Mouse (Mus musculus) megakaryocyte, embryonic 14.5 days (primary cell): ENCODE results near the gene Art5. TPM values are rescaled to one million over a fixed set of nuclear protein-coding genes. Genes with fewer than 3 reads are reported as not detected.
"Not testable (repeated sequence)": the region's sequence is repeated elsewhere in the genome, so short reads cannot be mapped to it uniquely, and the experiment has no call there.

Experiments used
- H3K27me3 ChIP-seq: replicated peaks from 2 replicates; pipeline ENCODE3; 2012; ENCODE audit warnings: inconsistent platforms
- H3K36me3 ChIP-seq: replicated peaks from 2 replicates; pipeline ENCODE3; 2012; ENCODE audit warnings: low read length, inconsistent platforms, mixed read lengths
- H3K4me1 ChIP-seq: 2 replicates; pipeline ENCODE4 v1.6.1; 2012; ENCODE audit warnings: inconsistent platforms
- H3K4me3 ChIP-seq: replicated peaks from 2 replicates; pipeline ENCODE3; 2012; ENCODE audit warnings: moderate library complexity, mild to moderate bottlenecking, inconsistent platforms
- H3K9me3 ChIP-seq: 2 replicates; pipeline ENCODE4 v1.6.1; 2012; ENCODE audit warnings: inconsistent platforms
- GATA1 ChIP-seq: IDR thresholded peaks from 3 replicates; pipeline ENCODE4 v1.6.1; 2012; ENCODE audit warnings: mixed read lengths, low read length, inconsistent platforms, borderline replicate concordance
- polyA plus RNA-seq: library from polyadenylated mRNA; stranded (reverse); fragments of >175 nt; gene quantifications from 2 replicates; pipeline ENCODE4 v1.2.3, GENCODE M21; 2012; ENCODE audit warnings: low replicate concordance; ENCODE audit not compliant: insufficient read depth

Art5 gene
- polyA plus RNA-seq, 1 experiment, result not detected

DNA sequence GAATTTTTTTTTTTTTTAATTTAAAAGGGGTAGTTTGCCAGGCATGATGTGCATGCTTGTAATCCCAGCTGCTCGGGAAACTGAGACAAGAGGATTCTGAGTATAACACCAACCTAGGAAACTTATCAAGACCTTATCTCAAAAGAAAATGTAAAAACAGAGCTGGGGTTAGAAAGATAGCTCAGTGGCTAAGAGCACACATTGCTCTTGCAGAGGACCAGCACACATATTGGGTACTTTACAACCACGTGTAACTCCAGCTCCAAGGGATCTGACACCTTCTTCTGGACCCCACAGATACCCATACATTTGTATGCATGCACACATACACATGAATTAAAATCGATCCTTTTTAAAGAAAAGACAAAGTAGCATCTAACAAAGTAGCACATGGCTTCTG, 47.9 kb downstream of the Art5 start:
- no peaks in the 10 kb centered on the region for H3K9me3 ChIP-seq
- no peak for TF ChIP-seq GATA1
- peaks cover 30% of the 10 kb centered on the region for H3K36me3 ChIP-seq

DNA sequence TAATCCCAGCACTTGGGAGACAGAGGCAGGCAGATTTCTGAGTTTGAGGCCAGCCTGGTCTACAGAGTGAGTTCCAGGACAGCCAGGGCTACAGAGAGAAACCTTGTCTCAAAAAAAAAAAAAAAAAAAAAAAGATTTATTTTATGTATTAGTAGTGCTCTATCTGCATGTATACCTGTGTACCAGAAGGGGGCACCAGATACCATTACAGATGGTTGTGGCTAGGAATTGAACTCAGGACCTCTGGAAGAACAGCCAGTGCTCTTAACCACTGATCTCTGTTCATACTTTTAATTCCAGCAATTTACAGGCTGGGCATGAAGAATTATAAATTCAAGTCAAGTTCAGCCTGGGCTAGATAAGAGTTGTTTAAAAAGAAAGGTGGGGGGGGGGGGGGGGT, 60.8 kb downstream of the Art5 start:
- peaks cover 22% of the 10 kb centered on the region for H3K36me3 ChIP-seq
- H3K4me3 ChIP-seq, H3K27me3 ChIP-seq, H3K9me3 ChIP-seq, H3K4me1 ChIP-seq: not testable (repeated sequence)

More for the DNA sequence above, 47.9 kb downstream of the Art5 start:
- Histone ChIP-seq H3K4me1 (peaks cover 29% of the 10 kb centered on the region), H3K27me3 (no peaks in the 10 kb centered on the region), H3K4me3 (no peak overlapping the region)

Other genes starting within 250 kb of the Art5 start
- gene Anapc15, start 245.8 kb downstream of the Art5 start, polyA plus RNA-seq, result 31.8 and 36.2 TPM in 2 replicates
- gene Folr1, start 238.7 kb downstream of the Art5 start, polyA plus RNA-seq, result not detected in 2 replicates
- gene Lamtor1, start 203.6 kb downstream of the Art5 start, polyA plus RNA-seq, result 156 and 181 TPM in 2 replicates
- gene Tomt, start 203.1 kb downstream of the Art5 start, polyA plus RNA-seq, result not detected in 2 replicates
- not detected in 2 replicates for gene Lrrc51, start 175.6 kb downstream of the Art5 start, polyA plus RNA-seq
- gene Numa1, start 175.4 kb downstream of the Art5 start, polyA plus RNA-seq, result 57.5 and 58.2 TPM in 2 replicates
- gene Il18bp, start 90.8 kb downstream of the Art5 start, polyA plus RNA-seq, result 24.3 and 28.3 TPM in 2 replicates
- gene Rnf121, start 44.0 kb downstream of the Art5 start, polyA plus RNA-seq, result 2.8 TPM in 1 of 2 replicates, not detected in the other
- 4.0 and 5.4 TPM in 2 replicates for gene Xndc1, start 44.0 kb downstream of the Art5 start, polyA plus RNA-seq
- 0.51 and 0.64 TPM in 2 replicates for gene Xntrpc, start 43.8 kb downstream of the Art5 start, polyA plus RNA-seq
- gene Trpc2, start 26.4 kb downstream of the Art5 start, polyA plus RNA-seq, result not detected in 2 replicates
- gene Art1, start 7.7 kb downstream of the Art5 start, polyA plus RNA-seq, result not detected in 2 replicates
- 0.18 TPM in 1 of 2 replicates, not detected in the other for gene Chrna10, start 7.3 kb upstream of the Art5 start, polyA plus RNA-seq
- 0.81 and 1.1 TPM in 2 replicates for gene Nup98, start 100.7 kb upstream of the Art5 start, polyA plus RNA-seq
- gene Pgap2, start 100.7 kb upstream of the Art5 start, polyA plus RNA-seq, result 8.0 and 17.3 TPM in 2 replicates
- gene Rhog, start 146.6 kb upstream of the Art5 start, polyA plus RNA-seq, result 210 and 238 TPM in 2 replicates
- gene Stim1, start 158.3 kb upstream of the Art5 start, polyA plus RNA-seq, result 106 and 312 TPM in 2 replicates